Mouse (Mus musculus) hindbrain, postnatal 0 days (tissue): ENCODE results near the gene Zfp978. TPM values are rescaled to one million over a fixed set of nuclear protein-coding genes. Genes with fewer than 3 reads are reported as not detected.
"Not testable (repeated sequence)": the region's sequence is repeated elsewhere in the genome, so short reads cannot be mapped to it uniquely, and the experiment has no call there.

Source experiments
- ATAC-seq: fragments of 200-750 bp; cut with Nextera tagmentation; 2 replicates; pipeline ENCODE4 v1.8.0; 2017; ENCODE audit warnings: mild to moderate bottlenecking, moderate TSS enrichment, moderate library complexity
- DNase-seq: peaks from one replicate; pipeline ENCODE4 v3.0.0-alpha.2; 2015; ENCODE audit warnings: low spot score
- H3K27ac ChIP-seq: fragments of 300-500 bp; sonication (generic); 2 replicates; pipeline ENCODE4 v1.5.1; 2014; ENCODE audit warnings: mild to moderate bottlenecking
- H3K27me3 ChIP-seq: fragments of 300-500 bp; sonication (generic); 2 replicates; pipeline ENCODE4 v1.6.1; 2014; ENCODE audit warnings: low read length, mixed read lengths; ENCODE audit not compliant: insufficient read depth
- H3K36me3 ChIP-seq: fragments of 300-500 bp; sonication (generic); 2 replicates; pipeline ENCODE4 v1.6.1; 2014; ENCODE audit warnings: low read length, mixed read lengths; ENCODE audit not compliant: insufficient read depth
- H3K4me1 ChIP-seq: fragments of 300-500 bp; sonication (generic); 2 replicates; pipeline ENCODE4 v1.6.1; 2014; ENCODE audit warnings: antibody characterized with exemption, low read length, mixed read lengths; ENCODE audit not compliant: insufficient read depth
- H3K4me2 ChIP-seq: fragments of 300-500 bp; sonication (generic); 2 replicates; pipeline ENCODE4 v1.6.1; 2014; ENCODE audit warnings: low read depth, mild to moderate bottlenecking, low read length, moderate library complexity, mixed read lengths
- H3K4me3 ChIP-seq: fragments of 300-500 bp; sonication (generic); 2 replicates; pipeline ENCODE4 v1.5.1; 2014; ENCODE audit warnings: low read length
- H3K9ac ChIP-seq: fragments of 300-500 bp; sonication (generic); replicated peaks from 2 replicates; pipeline ENCODE4 v1.6.1; 2014; ENCODE audit warnings: mild to moderate bottlenecking, low read length, moderate library complexity, mixed read lengths
- H3K9me3 ChIP-seq: fragments of 300-500 bp; sonication (generic); 2 replicates; pipeline ENCODE4 v1.6.1; 2016; ENCODE audit warnings: low read length, mixed read lengths
- CTCF ChIP-seq: IDR thresholded peaks from 2 replicates; pipeline ENCODE4 v1.5.1; 2016; ENCODE audit warnings: antibody characterized with exemption, control low read depth, low read depth
- WGBS: fragments of 180-500 bp; shearing (Covaris S2); extraction: QIAGEN DNeasy Blood & Tissue Kit; methylation state at CpG from one replicate; pipeline ENCODE4 v1.1.7; 2014; 5-methylcytosine and 5-hydroxymethylcytosine counted together
- polyA plus RNA-seq: library from polyadenylated mRNA; unstranded; fragments of >200 nt; fragmentation: Nextera tagmentation; extraction: Ambion mirVana; gene quantifications from 2 replicates; pipeline ENCODE4 v1.2.1, GENCODE M21; 2015
- total RNA-seq: library from RNA; depleted of rRNA; stranded (reverse); fragments of >200 nt; gene quantifications from 2 replicates; pipeline ENCODE4 v1.2.3, GENCODE M21; 2014

The Zfp978 gene
- total and polyA plus RNA-seq, 2 experiments from 2014 or later: 0.26 TPM; not detected in 1

- Histone ChIP-seq H3K9ac (no peak overlapping the region), H3K27me3 (no peaks in the 10 kb centered on the region), H3K36me3 (no peaks in the 10 kb centered on the region), H3K4me2 (no peak overlapping the region), H3K27ac (no peak overlapping the region), H3K4me3 (no peak overlapping the region), H3K4me1 (no peaks in the 10 kb centered on the region), H3K9me3 (peaks cover 75% of the 10 kb centered on the region)
- ATAC-seq (no peak), DNase-seq (no peak)
- WGBS: 70% methylated on average over 3 of the region's 3 CpGs
- no peak for TF ChIP-seq CTCF
Measured at GRCm38 (mm10) chr4:147420794-147421193, 59.7 kb downstream of the Zfp978 start.

- H3K9ac ChIP-seq, DNase-seq, H3K4me3 ChIP-seq, H3K27me3 ChIP-seq, H3K27ac ChIP-seq, H3K4me1 ChIP-seq, H3K4me2 ChIP-seq, H3K36me3 ChIP-seq, ATAC-seq: not testable (repeated sequence)
- WGBS: 40% methylated on average over 1 of the region's 1 CpGs
- H3K9me3 ChIP-seq: peaks cover 72% of the 10 kb centered on the region
Measured at GRCm38 (mm10) chr4:147421316-147421715, 60.2 kb downstream of the Zfp978 start.

- peaks cover 59% of the 10 kb centered on the region for H3K9me3 ChIP-seq
- TF ChIP-seq CTCF: no peak
- no peak overlapping the region for H3K27ac ChIP-seq
- ATAC-seq (0 out of 2 replicates have a peak, but pooled peaks have one; percentile 8), DNase-seq (no peak)
- H3K4me2 ChIP-seq: no peak overlapping the region
- H3K9ac ChIP-seq: no peak overlapping the region
- no peaks in the 10 kb centered on the region for H3K36me3 ChIP-seq
- WGBS: 47% methylated on average over 3 of the region's 3 CpGs
- H3K4me1 ChIP-seq: no peaks in the 10 kb centered on the region
- H3K4me3 ChIP-seq: no peak overlapping the region
- H3K27me3 ChIP-seq: no peaks in the 10 kb centered on the region
Measured at GRCm38 (mm10) chr4:147423140-147423539, 62.0 kb downstream of the Zfp978 start.

- peaks cover 58% of the 10 kb centered on the region for H3K9me3 ChIP-seq
- no peak for TF ChIP-seq CTCF
- no peak for DNase-seq
Measured at GRCm38 (mm10) chr4:147423641-147424298, 62.7 kb downstream of the Zfp978 start.

GRCm38 (mm10) chr4:147424404-147424803 is 63.3 kb downstream of the Zfp978 start:
- not testable (repeated sequence) for H3K27ac ChIP-seq, DNase-seq, H3K4me3 ChIP-seq, H3K4me2 ChIP-seq, H3K27me3 ChIP-seq, ATAC-seq, H3K36me3 ChIP-seq, H3K4me1 ChIP-seq, H3K9ac ChIP-seq
- H3K9me3 ChIP-seq: peaks cover 58% of the 10 kb centered on the region
- WGBS: 59% methylated on average over 3 of the region's 3 CpGs

More at GRCm38 (mm10) chr4:147423641-147424298, 62.7 kb downstream of the Zfp978 start:
- H3K4me1 ChIP-seq: no peaks in the 10 kb centered on the region
- no peak for ATAC-seq
- H3K4me3 ChIP-seq: no peak overlapping the region
- 59% methylated on average over 4 of the region's 4 CpGs for WGBS
- H3K4me2 ChIP-seq: no peak overlapping the region
- no peak overlapping the region for H3K27ac ChIP-seq
- no peaks in the 10 kb centered on the region for H3K27me3 ChIP-seq
- H3K36me3 ChIP-seq: no peaks in the 10 kb centered on the region
- no peak overlapping the region for H3K9ac ChIP-seq

GRCm38 (mm10) chr4:147425615-147426347 is 64.7 kb downstream of the Zfp978 start:
- DNase-seq (peak; percentile 71), ATAC-seq (peak; percentile 21)
- peak; percentile 65 for TF ChIP-seq CTCF
- H3K4me3 ChIP-seq, H3K4me1 ChIP-seq, H3K36me3 ChIP-seq, H3K9ac ChIP-seq, H3K27me3 ChIP-seq, H3K27ac ChIP-seq, H3K4me2 ChIP-seq: not testable (repeated sequence)
- H3K9me3 ChIP-seq: peaks cover 62% of the 10 kb centered on the region
- 56% methylated on average over 5 of the region's 5 CpGs for WGBS

GRCm38 (mm10) chr4:147430651-147431050 is 69.5 kb downstream of the Zfp978 start:
- Histone ChIP-seq H3K4me3 (no peak overlapping the region), H3K4me2 (no peak overlapping the region), H3K27me3 (no peaks in the 10 kb centered on the region), H3K27ac (no peak overlapping the region), H3K9me3 (peaks cover 46% of the 10 kb centered on the region), H3K9ac (no peak overlapping the region), H3K36me3 (no peaks in the 10 kb centered on the region), H3K4me1 (no peaks in the 10 kb centered on the region)
- ATAC-seq (no peak), DNase-seq (no peak)
- TF ChIP-seq CTCF: no peak

GRCm38 (mm10) chr4:147431696-147432442 is 70.8 kb downstream of the Zfp978 start:
- H3K27ac ChIP-seq, H3K9ac ChIP-seq, H3K4me3 ChIP-seq, H3K4me2 ChIP-seq, H3K36me3 ChIP-seq, H3K4me1 ChIP-seq, DNase-seq, H3K27me3 ChIP-seq: not testable (repeated sequence)
- 69% methylated on average over 3 of the region's 3 CpGs for WGBS
- peak; percentile 33 for ATAC-seq
- H3K9me3 ChIP-seq: peaks cover 48% of the 10 kb centered on the region
